Mouse (Mus musculus) cortical plate, adult 2 months (tissue): ENCODE data around the gene Ccnd3.

Experiments
- CTCF ChIP-seq: fragments of 200-500 bp; IDR thresholded peaks from 2 replicates; pipeline ENCODE4 v1.5.1; 2011; ENCODE audit warnings: mild to moderate bottlenecking, control low read depth, low read length; ENCODE audit not compliant: insufficient read depth; ENCODE audit errors: extremely low read depth
- POLR2A ChIP-seq: fragments of 200-500 bp; IDR thresholded peaks from 2 replicates; pipeline ENCODE4 v1.6.1; 2011; ENCODE audit warnings: mild to moderate bottlenecking, low read length, control low read depth; ENCODE audit not compliant: insufficient read depth; ENCODE audit errors: extremely low read depth

DNA sequence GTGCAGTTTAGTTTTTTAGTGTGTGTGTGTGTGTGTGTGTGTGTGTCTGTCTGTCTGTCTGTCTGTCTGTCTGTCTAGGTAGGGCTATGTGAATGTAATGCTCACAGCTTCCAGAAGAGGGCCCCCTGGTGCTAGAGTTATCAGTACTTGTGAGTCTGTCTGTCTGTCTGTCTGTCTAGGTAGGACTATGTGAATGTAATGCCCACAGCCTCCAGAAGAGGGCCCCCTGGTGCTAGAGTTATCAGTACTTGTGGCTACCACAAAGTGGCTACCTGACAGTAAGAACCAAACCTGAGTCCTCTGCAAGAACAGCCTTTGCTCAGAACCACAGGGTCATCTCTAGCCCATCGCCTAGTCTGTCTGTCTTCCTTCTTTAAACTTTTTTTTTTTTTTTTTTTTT lies 141.8 kb downstream of the Ccnd3 start:
- TF ChIP-seq POLR2A, result no peak
- peak; percentile 58 for TF ChIP-seq CTCF
